In genomic region chr6:89281492-89282332, GRCm38 (mm10) we compare ENCODE assay signal across 11 mouse cellular contexts.
DNase-seq lines count a peak whose midpoint lies in the region; ATAC-seq and TF ChIP-seq lines count a peak whose summit lies in the region.
"Had no signal": no experiment of that assay in that cellular context is flagged by ENCODE, and none has a peak within 500 bp of the region (broad histone marks: within the 10 kb centered on the region; RNA-seq: fewer than 3 reads in every experiment).

No protein-coding gene starts in this region.

- TF ChIP-seq POLR2A in bone marrow macrophage, adult 2 months (IDR thresholded peaks at IDR 0.05; ENCODE audit: borderline replicate concordance, low read depth, low read length) = no peak

- no peaks in the 10 kb centered on the region for H3K36me3 ChIP-seq in forebrain, postnatal 0 days (ENCODE audit: insufficient read depth)
- H3K36me3 ChIP-seq: liver, embryonic 13.5 days had no signal

- 15% methylated on average over 16 of the region's 16 CpGs for WGBS in forebrain, postnatal 0 days

- H3K9ac ChIP-seq in forebrain, postnatal 0 days = no peak overlapping the region
- H3K9ac ChIP-seq: liver, embryonic 13.5 days had no signal

- TF ChIP-seq CTCF in bone marrow macrophage, adult 2 months (IDR thresholded peaks at IDR 0.05; ENCODE audit: low read depth, low read length) = no peak
- TF ChIP-seq CTCF in forebrain, postnatal 0 days (IDR thresholded peaks at IDR 0.05; ENCODE audit: low read depth) = no peak

- peak; percentile 81 for ATAC-seq in frontal cortex, adult (ENCODE audit: low TSS enrichment)
- peak; percentile 42; the same call in 1 of the 2 replicates for ATAC-seq in forebrain, postnatal 0 days
- ATAC-seq: Patski had no signal

- no peak for DNase-seq in frontal cortex, postnatal 36 days (ENCODE audit: low spot score in 2 of 2)
- no peak for DNase-seq in forebrain, postnatal 0 days
- DNase-seq in mesoderm, embryonic 11.5 days (ENCODE audit: low read depth, low spot score) = peak; percentile 17
- DNase-seq in adrenal gland, adult 8-10 months = no peak
- no peak for DNase-seq in heart, postnatal 4 days
- DNase-seq in cerebellum, adult 18-20 months = no peak
- DNase-seq: gastrocnemius, postnatal 14 days; liver, embryonic 13.5 days had no signal

- H3K9me3 ChIP-seq in forebrain, postnatal 0 days (ENCODE audit: low read length) = no peaks in the 10 kb centered on the region
- H3K9me3 ChIP-seq: liver, embryonic 13.5 days had no signal

- H3K4me1 ChIP-seq in bone marrow macrophage, adult 2 months (ENCODE audit: control insufficient read depth, insufficient read depth, low read length) = peaks cover 76% of the 10 kb centered on the region
- peaks cover 9% of the 10 kb centered on the region; the same call in 1 of the 2 replicates for H3K4me1 ChIP-seq in forebrain, postnatal 0 days (ENCODE audit: insufficient read depth)
- H3K4me1 ChIP-seq: liver, embryonic 13.5 days had no signal

- H3K27me3 ChIP-seq in forebrain, postnatal 0 days (ENCODE audit: insufficient read depth, low read length) = no peaks in the 10 kb centered on the region
- H3K27me3 ChIP-seq: Patski had no signal

- H3K27ac ChIP-seq in bone marrow macrophage, adult 2 months (ENCODE audit: insufficient read depth, low read depth, low read length) = peak overlapping the region; percentile 94
- no peak overlapping the region for H3K27ac ChIP-seq in forebrain, postnatal 0 days (ENCODE audit: low read depth, low read length)
- H3K27ac ChIP-seq: liver, embryonic 13.5 days had no signal

- no peak overlapping the region for H3K4me3 ChIP-seq in bone marrow macrophage, adult 2 months (ENCODE audit: insufficient read depth, low read length)
- H3K4me3 ChIP-seq in forebrain, postnatal 0 days (ENCODE audit: low read depth, low read length) = no peak overlapping the region
- H3K4me3 ChIP-seq: liver, embryonic 13.5 days had no signal

- H3K4me2 ChIP-seq in forebrain, postnatal 0 days (ENCODE audit: low read depth) = no peak overlapping the region
- H3K4me2 ChIP-seq: liver, embryonic 13.5 days had no signal
